Mouse (Mus musculus): Measurements from ENCODE around the gene Vmn1r74. TPM values are rescaled to one million over a fixed set of nuclear protein-coding genes. Genes with fewer than 3 reads are reported as not detected.

The Vmn1r74 gene
- not detected for total RNA-seq (2023)

GRCm38 (mm10) chr7:11833680-11834079 lies at the start of gene Vmn1r74:
Gene Vmn1r74, plus strand, starts transcription at chr7:11833980.

GRCm38 (mm10) chr7:11874330-11874729 lies 40.5 kb downstream of the Vmn1r74 start, which contains the start of gene Vmn1r75:
Gene Vmn1r75, plus strand, starts transcription at chr7:11874630.

Other genes starting within 250 kb of the Vmn1r74 start
- not detected for gene Zscan4-ps3, start 224.7 kb upstream of the Vmn1r74 start, total RNA-seq (2023)
- not detected for gene Vmn1r72, start 153.8 kb upstream of the Vmn1r74 start, total RNA-seq (2023)
- gene Vmn1r73, start 103.7 kb upstream of the Vmn1r74 start, total RNA-seq (2023): not detected
- gene Vmn1r75, start 40.6 kb downstream of the Vmn1r74 start, total RNA-seq (2023): not detected
- not detected for gene Vmn1r76, start 104.2 kb downstream of the Vmn1r74 start, total RNA-seq (2023)
- not detected for gene Vmn1r77, start 202.8 kb downstream of the Vmn1r74 start, total RNA-seq (2023)